Mouse (Mus musculus): Measurements from ENCODE around the gene Aldh4a1.

DNA sequence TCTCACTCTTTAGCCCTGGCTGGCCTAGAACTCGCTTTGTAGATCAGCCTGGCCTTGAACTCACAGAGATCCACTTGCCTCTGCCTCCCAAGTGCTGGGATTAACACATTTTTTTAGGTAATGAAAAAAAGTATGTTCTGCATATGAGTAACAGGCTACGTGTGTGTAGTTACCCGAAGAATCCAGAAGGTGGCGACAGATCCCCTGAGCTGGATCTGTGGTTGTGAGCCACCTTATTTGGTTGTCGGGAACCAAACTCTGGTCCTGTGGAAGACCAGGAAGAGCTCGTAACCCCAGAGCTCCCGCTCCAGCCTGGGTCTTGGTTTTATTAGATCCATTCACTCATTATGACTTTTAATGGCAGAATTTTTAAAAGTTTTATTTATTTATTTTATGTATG is 24.2 kb downstream of the Aldh4a1 start:
- no peak; the same call in 1 of the 2 replicates for TF ChIP-seq CTCF (IDR thresholded peaks at IDR 0.05; ENCODE audit: extremely low read depth, insufficient read depth, low read length)
- no peak for TF ChIP-seq POLR2A (IDR thresholded peaks at IDR 0.05; ENCODE audit: extremely low read depth, insufficient read depth, low read length)
